Mouse (Mus musculus) forebrain, embryonic 10.5 days (tissue): Measurements from ENCODE around the gene Fut8. TPM values are rescaled to one million over a fixed set of nuclear protein-coding genes. Genes with fewer than 3 reads are reported as not detected.

Experiments
- DNase-seq: peaks from one replicate; pipeline ENCODE4 v3.0.0-alpha.2; 2017; ENCODE audit warnings: low spot score; ENCODE audit errors: extremely low spot score
- H3K27ac ChIP-seq: fragments of 300-500 bp; sonication (generic); 2 replicates; pipeline ENCODE4 v1.5.1; 2016; ENCODE audit warnings: mild to moderate bottlenecking
- H3K27me3 ChIP-seq: fragments of 300-500 bp; sonication (generic); 2 replicates; pipeline ENCODE4 v1.6.1; 2016; ENCODE audit warnings: mild to moderate bottlenecking; ENCODE audit not compliant: poor library complexity, severe bottlenecking
- H3K36me3 ChIP-seq: fragments of 300-500 bp; sonication (generic); replicated peaks from 2 replicates; pipeline ENCODE4 v1.6.1; 2016; ENCODE audit warnings: mild to moderate bottlenecking, moderate library complexity
- H3K4me1 ChIP-seq: fragments of 300-500 bp; sonication (generic); 2 replicates; pipeline ENCODE4 v1.6.1; 2016
- H3K4me3 ChIP-seq: fragments of 300-500 bp; sonication (generic); 2 replicates; pipeline ENCODE4 v1.5.1; 2016; ENCODE audit warnings: mild to moderate bottlenecking, moderate library complexity
- H3K9me3 ChIP-seq: fragments of 300-500 bp; sonication (generic); 2 replicates; pipeline ENCODE4 v1.6.1; 2016; ENCODE audit warnings: mild to moderate bottlenecking, moderate library complexity
- WGBS: fragments of 180-500 bp; shearing (Covaris S2); methylation state at CpG from one replicate; pipeline ENCODE4 v1.1.7; 2016; 5-methylcytosine and 5-hydroxymethylcytosine counted together
- polyA plus RNA-seq: library from polyadenylated mRNA; unstranded; fragments of >200 nt; fragmentation: Nextera tagmentation; extraction: Ambion mirVana; gene quantifications from 2 replicates; pipeline ENCODE4 v1.2.1, GENCODE M21; 2016

Fut8 gene
- polyA plus RNA-seq, 1 experiment from 2014 or later = 29.3 TPM

DNA sequence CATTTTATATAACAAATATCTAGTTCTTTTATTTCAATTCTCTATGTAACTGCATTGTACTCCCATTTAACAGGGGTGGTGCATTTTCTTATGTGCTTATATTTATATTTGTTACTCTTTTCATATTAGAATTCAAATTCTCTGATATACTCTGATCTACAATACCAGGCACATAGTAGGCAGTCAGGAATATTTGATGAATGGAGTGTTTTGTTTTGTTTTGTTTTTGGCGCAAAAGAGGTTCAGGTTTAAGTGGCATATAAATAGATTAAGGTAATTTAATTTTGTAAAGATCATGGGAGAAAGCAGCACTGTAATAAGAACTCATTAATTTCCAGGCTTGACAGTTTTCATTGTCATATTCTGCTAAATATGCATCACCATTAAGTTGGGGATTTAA is 58.2 kb downstream of the Fut8 start:
- Histone ChIP-seq H3K4me1 (peaks cover 8% of the 10 kb centered on the region; the same call in 1 of the 2 replicates), H3K4me3 (no peak overlapping the region), H3K36me3 (no peaks in the 10 kb centered on the region), H3K27me3 (no peaks in the 10 kb centered on the region), H3K9me3 (no peaks in the 10 kb centered on the region), H3K27ac (no peak overlapping the region)
- DNase-seq = no peak
- WGBS = 82% methylated on average over 1 of the region's 1 CpGs

DNA sequence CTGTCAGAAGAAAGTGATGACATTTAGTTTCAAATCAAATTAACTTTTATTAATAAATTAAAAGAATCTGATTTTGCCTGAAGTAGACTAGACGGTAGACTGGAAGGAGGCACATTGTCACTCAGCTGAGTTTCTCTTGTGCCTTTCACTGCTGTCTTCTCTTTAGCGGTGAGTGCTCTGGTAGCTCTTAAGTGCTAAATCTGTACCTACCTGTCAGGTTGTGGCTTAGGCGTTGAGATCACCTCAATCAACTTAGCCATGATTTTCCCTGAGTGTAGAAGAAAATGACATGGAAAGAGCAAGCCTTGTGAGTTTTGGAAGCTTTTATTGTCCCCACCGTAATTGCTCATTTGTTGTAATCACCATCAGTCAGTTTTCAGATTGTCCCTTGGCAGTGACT is 59.2 kb downstream of the Fut8 start:
- no peaks in the 10 kb centered on the region for H3K36me3 ChIP-seq
- 93% methylated on average over 4 of the region's 4 CpGs for WGBS
- H3K9me3 ChIP-seq = no peaks in the 10 kb centered on the region
- H3K4me1 ChIP-seq = peaks cover 6% of the 10 kb centered on the region; the same call in 1 of the 2 replicates
- no peaks in the 10 kb centered on the region for H3K27me3 ChIP-seq
- no peak overlapping the region for H3K4me3 ChIP-seq
- DNase-seq = no peak
- no peak overlapping the region for H3K27ac ChIP-seq

DNA sequence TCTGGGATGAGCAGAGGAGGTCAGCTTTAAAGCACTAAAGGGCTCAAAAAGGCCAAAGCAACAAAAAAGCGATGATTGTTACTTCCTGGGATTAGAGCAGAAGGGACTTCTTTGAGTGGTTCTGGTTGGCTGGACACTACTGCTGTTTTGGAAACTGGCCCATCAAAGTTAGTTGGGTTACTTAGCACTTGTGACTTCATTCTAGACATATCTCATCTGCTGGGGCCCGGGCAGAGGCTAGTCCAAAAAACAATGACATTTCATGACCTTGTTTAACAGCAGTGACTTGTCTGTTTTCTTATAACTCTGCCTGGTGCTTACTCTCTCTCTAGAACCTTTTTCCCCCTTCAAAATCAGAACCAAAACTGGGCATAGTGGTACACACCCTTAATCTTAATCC is 59.9 kb downstream of the Fut8 start:
- Histone ChIP-seq H3K27ac (no peak overlapping the region), H3K4me3 (no peak overlapping the region), H3K9me3 (no peaks in the 10 kb centered on the region), H3K27me3 (no peaks in the 10 kb centered on the region), H3K4me1 (peaks cover 6% of the 10 kb centered on the region; the same call in 1 of the 2 replicates), H3K36me3 (no peaks in the 10 kb centered on the region)
- 88% methylated on average over 2 of the region's 2 CpGs for whole genome bisulfite sequencing
- no peak for DNase-seq

DNA sequence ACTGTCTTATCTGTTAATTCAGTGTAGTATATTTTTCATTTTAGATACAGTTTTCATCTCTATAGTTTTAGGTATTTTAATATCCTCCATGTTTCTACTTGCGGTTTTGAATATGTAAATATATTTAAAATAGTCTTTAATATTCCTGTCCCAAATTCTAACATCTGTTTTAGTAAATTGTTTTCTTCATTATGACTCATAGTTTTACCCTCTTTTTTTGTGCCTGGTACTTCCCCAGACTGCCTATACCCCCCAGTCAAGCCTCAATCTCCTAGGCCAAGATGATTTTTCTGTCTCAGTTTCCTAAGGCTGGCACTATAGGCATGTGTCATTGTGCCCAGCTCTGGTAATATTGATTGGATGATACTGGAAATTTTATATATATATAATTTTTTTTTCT is 64.1 kb downstream of the Fut8 start:
- Histone ChIP-seq H3K27me3 (no peaks in the 10 kb centered on the region), H3K4me1 (peaks cover 6% of the 10 kb centered on the region; the same call in 1 of the 2 replicates), H3K9me3 (no peaks in the 10 kb centered on the region), H3K4me3 (no peak overlapping the region), H3K36me3 (no peaks in the 10 kb centered on the region), H3K27ac (no peak overlapping the region)
- no peak for DNase-seq
- 98% methylated on average over 1 of the region's 1 CpGs for WGBS

DNA sequence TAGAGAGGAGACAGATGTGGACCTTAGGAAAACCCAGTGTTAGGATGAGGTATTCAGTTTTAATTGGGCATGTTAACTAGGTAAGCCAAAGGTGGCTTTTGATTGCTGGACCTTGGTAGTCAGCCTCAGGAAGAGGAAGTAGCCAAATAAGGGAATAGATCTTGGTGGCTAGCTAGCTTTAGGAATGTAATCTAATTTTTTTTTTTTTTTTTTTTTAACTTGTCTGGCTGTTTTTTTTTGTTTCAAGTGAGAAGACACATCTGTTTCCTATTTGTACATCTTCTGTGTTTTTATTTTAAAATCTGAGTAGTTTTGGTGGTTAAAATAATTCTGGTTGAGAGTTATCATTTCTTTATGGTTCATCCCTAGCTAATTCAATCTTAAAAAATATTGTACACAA is 65.4 kb downstream of the Fut8 start:
- Histone ChIP-seq H3K4me1 (peaks cover 6% of the 10 kb centered on the region; the same call in 1 of the 2 replicates), H3K9me3 (no peaks in the 10 kb centered on the region), H3K27me3 (no peaks in the 10 kb centered on the region), H3K4me3 (no peak overlapping the region), H3K27ac (no peak overlapping the region), H3K36me3 (no peaks in the 10 kb centered on the region)
- no peak for DNase-seq

DNA sequence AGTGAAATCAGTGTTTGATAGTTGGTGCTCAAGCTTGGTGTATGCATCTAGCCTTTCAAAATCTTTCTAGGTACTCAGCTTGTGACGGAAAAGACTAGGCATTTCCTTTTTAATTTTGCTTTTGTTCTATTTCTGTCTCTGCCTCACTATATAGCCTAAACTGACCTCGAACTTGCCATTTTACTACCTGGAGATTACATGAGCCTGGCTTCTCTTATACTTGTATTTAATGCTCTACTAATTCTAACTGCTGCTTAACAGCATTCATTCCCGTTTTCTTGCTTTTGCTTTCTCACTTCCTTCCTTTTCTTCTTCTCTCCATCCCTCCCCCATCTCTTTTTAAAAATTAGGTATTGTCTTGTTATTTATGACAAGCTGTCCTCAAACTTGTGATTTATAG is 67.6 kb downstream of the Fut8 start:
- Histone ChIP-seq H3K27ac (no peak overlapping the region), H3K4me3 (no peak overlapping the region), H3K4me1 (peaks cover 3% of the 10 kb centered on the region; the same call in 1 of the 2 replicates), H3K9me3 (no peaks in the 10 kb centered on the region), H3K36me3 (no peaks in the 10 kb centered on the region), H3K27me3 (no peaks in the 10 kb centered on the region)
- no peak for DNase-seq
- 83% methylated on average over 3 of the region's 3 CpGs for WGBS

DNA sequence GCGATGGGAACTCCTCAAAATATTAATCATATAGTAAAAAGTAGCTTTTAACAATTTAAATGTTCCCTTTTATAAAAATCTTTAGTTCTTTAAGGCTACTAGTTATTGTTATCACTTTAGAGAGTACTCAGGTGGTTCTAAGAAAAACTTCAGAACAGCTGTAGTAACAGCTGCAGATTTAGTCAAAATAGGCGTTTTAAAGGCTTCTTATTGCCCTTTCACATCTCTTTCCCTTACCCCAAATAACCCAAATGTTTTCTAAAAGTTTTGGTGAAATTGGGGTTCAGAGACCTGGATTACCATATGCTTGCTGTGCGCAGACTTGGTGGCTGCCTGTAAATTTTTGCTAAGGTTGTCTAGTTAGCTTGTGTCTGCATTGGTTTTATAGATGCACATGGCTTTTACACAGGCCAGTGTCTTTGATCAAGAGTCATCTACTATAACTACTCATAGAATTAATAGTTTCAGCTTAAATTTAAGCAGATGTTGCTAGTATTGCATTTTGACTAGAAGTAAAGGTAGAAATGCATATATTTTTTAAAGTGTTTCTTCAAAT is 68.9 kb downstream of the Fut8 start:
- Histone ChIP-seq H3K36me3 (no peaks in the 10 kb centered on the region), H3K27me3 (no peaks in the 10 kb centered on the region), H3K27ac (no peak overlapping the region), H3K9me3 (no peaks in the 10 kb centered on the region), H3K4me1 (no peaks in the 10 kb centered on the region), H3K4me3 (no peak overlapping the region)
- 86% methylated on average over 3 of the region's 3 CpGs for WGBS
- no peak for DNase-seq

DNA sequence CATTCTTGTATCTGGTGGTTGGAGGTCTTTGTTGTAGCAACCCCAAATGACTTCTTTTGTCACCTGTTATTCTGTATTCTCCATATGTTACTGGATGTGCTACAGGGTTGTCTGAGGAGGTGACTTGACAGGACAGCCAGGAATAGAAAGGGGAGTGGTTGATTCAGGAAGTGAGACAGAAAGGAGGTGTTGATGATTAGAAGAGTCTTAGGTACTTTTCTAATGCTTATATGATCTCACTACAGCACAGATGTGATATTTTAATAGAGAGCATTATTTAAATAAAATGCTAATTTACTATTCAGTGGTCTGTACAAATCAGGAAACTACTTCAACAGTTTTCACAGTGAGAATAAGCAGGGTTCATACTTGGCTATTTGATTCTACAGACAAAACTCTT is 71.6 kb downstream of the Fut8 start:
- no peak for DNase-seq
- Histone ChIP-seq H3K27ac (no peak overlapping the region), H3K4me3 (no peak overlapping the region), H3K9me3 (no peaks in the 10 kb centered on the region), H3K27me3 (no peaks in the 10 kb centered on the region), H3K36me3 (no peaks in the 10 kb centered on the region), H3K4me1 (no peaks in the 10 kb centered on the region)

DNA sequence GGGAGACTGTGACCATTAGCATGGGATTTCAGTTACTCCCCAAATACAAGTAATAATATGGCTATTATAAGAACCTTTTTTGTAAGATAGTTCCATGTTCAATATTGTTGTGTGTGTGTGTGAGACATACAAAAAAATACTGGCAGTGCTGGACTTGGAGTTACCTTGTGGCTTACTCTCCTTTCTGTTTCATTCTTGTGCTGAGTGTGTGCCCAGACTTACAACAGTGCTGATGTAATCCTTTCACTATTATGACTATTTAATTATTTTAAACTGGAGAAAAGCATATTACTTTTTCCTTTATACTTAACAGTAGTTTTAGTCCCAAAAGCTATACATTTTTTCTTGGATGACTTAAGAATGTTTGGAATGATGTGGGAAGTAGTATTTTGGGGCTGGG is 75.6 kb downstream of the Fut8 start:
- no peaks in the 10 kb centered on the region for H3K27me3 ChIP-seq
- no peaks in the 10 kb centered on the region for H3K36me3 ChIP-seq
- no peak overlapping the region for H3K27ac ChIP-seq
- no peak for DNase-seq
- H3K4me1 ChIP-seq = no peaks in the 10 kb centered on the region
- H3K4me3 ChIP-seq = no peak overlapping the region
- H3K9me3 ChIP-seq = no peaks in the 10 kb centered on the region

DNA sequence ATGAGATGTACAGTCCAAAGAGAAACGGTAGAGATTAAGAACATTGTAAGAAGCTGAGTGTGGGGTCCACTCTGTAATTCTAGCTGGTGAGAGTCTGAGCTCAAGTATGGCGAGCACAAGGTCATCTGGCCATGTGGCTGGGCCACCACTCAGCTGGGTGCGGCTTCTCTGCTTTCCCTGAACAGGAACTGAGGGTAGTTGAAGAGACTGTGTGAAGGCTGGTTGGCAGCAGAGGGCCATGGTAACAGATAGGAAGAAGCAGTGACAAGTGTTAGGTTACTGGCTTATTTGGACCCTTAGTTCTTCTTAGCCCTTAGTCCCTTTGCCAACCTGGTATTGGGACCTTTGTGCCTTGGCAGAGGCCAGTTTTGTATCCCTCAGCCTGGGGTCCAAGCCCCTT is 86.2 kb downstream of the Fut8 start:
- WGBS = 61% methylated on average over 3 of the region's 3 CpGs
- H3K36me3 ChIP-seq = no peaks in the 10 kb centered on the region
- H3K27me3 ChIP-seq = no peaks in the 10 kb centered on the region
- H3K9me3 ChIP-seq = no peaks in the 10 kb centered on the region
- no peak for DNase-seq
- no peak overlapping the region for H3K27ac ChIP-seq
- no peak overlapping the region for H3K4me3 ChIP-seq
- H3K4me1 ChIP-seq = no peaks in the 10 kb centered on the region

DNA sequence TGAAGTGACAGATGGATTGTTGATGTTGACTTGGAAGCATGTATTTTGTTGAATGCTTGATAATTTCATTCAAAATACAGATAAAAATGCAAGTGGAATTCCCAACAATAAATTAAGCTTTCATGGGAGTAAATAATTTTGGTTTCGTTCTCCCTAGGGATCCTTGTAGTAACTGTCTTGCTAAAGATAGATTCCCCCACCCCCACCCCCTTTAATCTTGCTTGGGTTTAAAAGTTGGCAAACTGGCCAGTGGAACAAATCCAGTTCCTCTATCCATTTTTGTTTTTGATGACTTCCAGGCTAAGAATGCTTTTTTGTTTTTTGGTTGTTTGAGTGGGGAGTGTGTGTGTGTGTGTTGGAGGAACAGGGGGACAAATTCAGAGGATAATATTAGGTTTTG is 108.6 kb downstream of the Fut8 start:
- H3K4me3 ChIP-seq = no peak overlapping the region
- WGBS = 94% methylated on average over 1 of the region's 1 CpGs

DNA sequence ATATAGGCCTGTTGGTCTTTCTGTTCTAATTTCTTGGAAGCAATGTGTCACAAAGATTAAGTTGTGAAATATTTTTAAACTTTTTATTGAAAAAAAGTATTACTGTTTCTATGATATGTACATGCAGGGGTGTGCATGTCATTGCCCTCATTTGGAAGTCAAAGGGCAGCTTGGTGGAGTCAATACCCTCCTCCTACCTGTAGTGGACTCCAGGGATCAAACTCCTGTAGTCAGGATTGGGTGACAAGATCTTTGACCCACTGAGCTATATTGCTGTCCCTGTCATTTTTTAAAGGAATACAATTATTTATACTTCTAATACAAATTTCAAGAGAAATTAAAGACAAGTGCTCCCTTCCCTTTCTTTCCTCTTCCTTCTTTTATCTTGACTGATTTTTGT is 111.6 kb downstream of the Fut8 start:
- Histone ChIP-seq H3K36me3 (no peaks in the 10 kb centered on the region), H3K27me3 (no peaks in the 10 kb centered on the region), H3K9me3 (no peaks in the 10 kb centered on the region), H3K27ac (no peak overlapping the region), H3K4me1 (no peaks in the 10 kb centered on the region), H3K4me3 (no peak overlapping the region)
- DNase-seq = no peak

More for the DNA sequence above, 108.6 kb downstream of the Fut8 start:
- Histone ChIP-seq H3K9me3 (no peaks in the 10 kb centered on the region), H3K4me1 (no peaks in the 10 kb centered on the region), H3K36me3 (no peaks in the 10 kb centered on the region), H3K27me3 (no peaks in the 10 kb centered on the region), H3K27ac (no peak overlapping the region)
- no peak for DNase-seq

DNA sequence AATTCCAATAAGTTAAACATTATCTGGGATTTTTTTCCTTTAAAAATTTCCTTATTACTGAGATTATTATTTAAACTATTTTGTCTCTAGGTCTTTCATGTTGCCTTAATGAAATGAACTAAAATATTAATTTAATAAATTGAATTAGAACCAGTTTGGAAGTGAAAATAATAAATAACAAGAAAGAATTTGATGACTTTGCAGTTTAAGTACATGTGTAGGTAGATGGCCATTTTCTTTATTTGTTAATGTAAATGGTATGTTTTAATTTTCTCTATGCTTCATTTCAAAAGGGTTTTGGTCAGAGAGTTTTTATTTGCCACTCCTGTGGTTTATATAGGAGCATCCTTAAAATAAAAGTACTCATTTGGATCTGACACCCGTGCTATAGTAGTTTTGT is 177.8 kb downstream of the Fut8 start:
- no peaks in the 10 kb centered on the region for H3K27me3 ChIP-seq
- no peaks in the 10 kb centered on the region for H3K4me1 ChIP-seq
- H3K36me3 ChIP-seq = 0 out of 2 replicates have a peak, but pooled peaks cover 2% of the 10 kb centered on the region
- 95% methylated on average over 1 of the region's 1 CpGs for WGBS
- DNase-seq = no peak
- H3K4me3 ChIP-seq = no peak overlapping the region
- no peak overlapping the region for H3K27ac ChIP-seq
- H3K9me3 ChIP-seq = no peaks in the 10 kb centered on the region
